Mouse (Mus musculus) MEL (cell line): Measurements from ENCODE around the gene Trdn.

ENCODE experiments used
- CHD2 ChIP-seq: IDR thresholded peaks from 2 replicates; pipeline ENCODE4 v1.6.1; 2011; ENCODE audit warnings: low read length, improper control_type of control experiment
- CTCF ChIP-seq, 3 experiments: IDR thresholded peaks in 2 of 3; conservative IDR thresholded peaks in 1 of 3; 2 replicates each; pipeline ENCODE4 v1.5.1; 2011 to 2012; ENCODE audit warnings: low read length in 3 of 3, low read depth in 2 of 3, mild to moderate bottlenecking in 2 of 3, improper control_type of control experiment in 1 of 3, inconsistent platforms in 1 of 3, mixed read lengths in 1 of 3, moderate library complexity in 1 of 3; ENCODE audit not compliant: control insufficient read depth in 1 of 3, insufficient read depth in 1 of 3, poor library complexity in 1 of 3, severe bottlenecking in 1 of 3
- E2F4 ChIP-seq: IDR thresholded peaks from 2 replicates; pipeline ENCODE4 v1.6.1; 2011; ENCODE audit warnings: low read depth, low read length, improper control_type of control experiment, borderline replicate concordance
- ELF1 ChIP-seq: IDR thresholded peaks from 2 replicates; pipeline ENCODE4 v1.6.1; 2014; ENCODE audit warnings: low read depth, mild to moderate bottlenecking, inconsistent platforms, low read length, improper control_type of control experiment, moderate library complexity
- EP300 ChIP-seq, 2 experiments: IDR thresholded peaks; 2 replicates each; pipeline ENCODE4 v1.6.1; 2011; ENCODE audit warnings: improper control_type of control experiment in 2 of 2, low read length in 2 of 2, low read depth in 1 of 2, mild to moderate bottlenecking in 1 of 2
- ETS1 ChIP-seq: IDR thresholded peaks from 2 replicates; pipeline ENCODE4 v1.6.1; 2012; ENCODE audit warnings: low read depth, mild to moderate bottlenecking, inconsistent platforms, low read length, improper control_type of control experiment, moderate library complexity
- MAFK ChIP-seq: IDR thresholded peaks from 2 replicates; pipeline ENCODE4 v1.6.1; 2011; ENCODE audit warnings: low read depth, mild to moderate bottlenecking, low read length, improper control_type of control experiment, borderline replicate concordance
- MAZ ChIP-seq: IDR thresholded peaks from 2 replicates; pipeline ENCODE4 v1.6.1; 2012; ENCODE audit warnings: low read depth, mild to moderate bottlenecking, inconsistent platforms, low read length, improper control_type of control experiment
- NRF1 ChIP-seq: IDR thresholded peaks from 2 replicates; pipeline ENCODE4 v1.6.1; 2014; ENCODE audit warnings: low read depth, mild to moderate bottlenecking, inconsistent platforms, low read length, improper control_type of control experiment, moderate library complexity; ENCODE audit not compliant: poor library complexity, insufficient read depth, severe bottlenecking
- POLR2A ChIP-seq, 2 experiments: IDR thresholded peaks; 2 replicates each; pipeline ENCODE4 v1.6.1; 2011 to 2012; ENCODE audit warnings: low read length in 2 of 2, mild to moderate bottlenecking in 2 of 2, control low read depth in 1 of 2, improper control_type of control experiment in 1 of 2, low read depth in 1 of 2, moderate library complexity in 1 of 2; ENCODE audit not compliant: control insufficient read depth in 1 of 2, insufficient read depth in 1 of 2, poor library complexity in 1 of 2
- USF1 ChIP-seq: IDR thresholded peaks from 2 replicates; pipeline ENCODE4 v1.6.1; 2014; ENCODE audit warnings: low read depth, mild to moderate bottlenecking, inconsistent platforms, low read length, improper control_type of control experiment, moderate library complexity
- ZC3H11A ChIP-seq: IDR thresholded peaks from 2 replicates; pipeline ENCODE4 v1.6.1; 2012; ENCODE audit warnings: low read depth, mild to moderate bottlenecking, inconsistent platforms, low read length, improper control_type of control experiment
- ZKSCAN1 ChIP-seq: IDR thresholded peaks from 2 replicates; pipeline ENCODE4 v1.6.1; 2012; ENCODE audit warnings: low read depth, mild to moderate bottlenecking, inconsistent platforms, low read length, improper control_type of control experiment, moderate library complexity
- ZNF384 ChIP-seq: IDR thresholded peaks from 2 replicates; pipeline ENCODE4 v1.6.1; 2012; ENCODE audit warnings: low read depth, mild to moderate bottlenecking, inconsistent platforms, low read length, improper control_type of control experiment

DNA sequence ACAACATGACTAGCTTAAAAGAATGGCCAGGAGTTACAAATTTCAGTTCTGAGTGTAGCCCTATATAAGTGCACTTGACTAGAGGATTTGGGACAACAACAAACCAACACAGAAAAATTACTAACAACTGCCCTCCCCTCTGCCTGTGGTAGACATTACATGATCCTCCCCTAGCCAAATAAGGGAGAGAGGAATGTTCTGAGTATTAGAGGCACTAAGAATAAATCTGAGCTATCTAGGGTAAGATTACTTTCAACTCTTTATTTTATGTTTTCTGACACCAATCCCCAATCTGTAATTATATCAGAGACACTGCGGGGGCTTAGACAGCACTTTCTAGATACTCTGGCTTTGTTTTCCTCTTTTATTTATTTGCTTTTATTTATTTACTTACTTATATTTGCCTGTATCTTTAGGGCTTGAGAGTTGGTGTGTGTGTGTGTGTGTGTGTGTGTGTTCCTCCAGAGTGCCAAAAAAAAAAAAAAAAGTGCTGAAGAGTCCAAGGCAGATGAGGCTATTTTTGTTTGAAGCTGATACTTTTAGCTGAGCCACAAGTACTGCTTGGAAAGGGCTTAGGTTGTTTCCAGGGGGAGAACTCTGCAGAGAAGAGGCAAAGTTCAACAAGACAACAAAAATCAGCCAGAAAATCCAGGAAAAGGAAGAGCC lies 2.7 kb downstream of the Trdn start:
- no peak for TF ChIP-seq MAFK
- TF ChIP-seq ELF1, result no peak
- TF ChIP-seq CTCF (IDR thresholded peaks at IDR 0.05 in 2 of 3, conservative IDR thresholded peaks at IDR 0.05 in 1 of 3; ENCODE audit: control insufficient read depth in 1 of 3, insufficient read depth in 1 of 3, low read depth in 2 of 3, low read length in 3 of 3, poor library complexity in 1 of 3, severe bottlenecking in 1 of 3), result no peak
- no peak for TF ChIP-seq POLR2A (IDR thresholded peaks at IDR 0.05; ENCODE audit: control insufficient read depth in 1 of 2, insufficient read depth in 1 of 2, low read depth in 1 of 2, low read length in 2 of 2, poor library complexity in 1 of 2)
- no peak for TF ChIP-seq ZC3H11A
- no peak for TF ChIP-seq USF1
- TF ChIP-seq E2F4, result no peak
- no peak for TF ChIP-seq NRF1
- no peak for TF ChIP-seq CHD2
- TF ChIP-seq ZNF384, result no peak
- no peak for TF ChIP-seq EP300 (IDR thresholded peaks at IDR 0.05; ENCODE audit: low read depth in 1 of 2, low read length in 2 of 2)
- no peak for TF ChIP-seq ETS1
- no peak for TF ChIP-seq MAZ
- TF ChIP-seq ZKSCAN1, result no peak
